Mouse (Mus musculus) ZHBTc4 (cell line): Measurements from ENCODE around the gene Rhbdl3.

Source experiments
- DNase-seq: peaks from one replicate; pipeline ENCODE4 v3.0.0-alpha.2; 2011; ENCODE audit warnings: low read depth, low spot score

The Rhbdl3 gene

DNA sequence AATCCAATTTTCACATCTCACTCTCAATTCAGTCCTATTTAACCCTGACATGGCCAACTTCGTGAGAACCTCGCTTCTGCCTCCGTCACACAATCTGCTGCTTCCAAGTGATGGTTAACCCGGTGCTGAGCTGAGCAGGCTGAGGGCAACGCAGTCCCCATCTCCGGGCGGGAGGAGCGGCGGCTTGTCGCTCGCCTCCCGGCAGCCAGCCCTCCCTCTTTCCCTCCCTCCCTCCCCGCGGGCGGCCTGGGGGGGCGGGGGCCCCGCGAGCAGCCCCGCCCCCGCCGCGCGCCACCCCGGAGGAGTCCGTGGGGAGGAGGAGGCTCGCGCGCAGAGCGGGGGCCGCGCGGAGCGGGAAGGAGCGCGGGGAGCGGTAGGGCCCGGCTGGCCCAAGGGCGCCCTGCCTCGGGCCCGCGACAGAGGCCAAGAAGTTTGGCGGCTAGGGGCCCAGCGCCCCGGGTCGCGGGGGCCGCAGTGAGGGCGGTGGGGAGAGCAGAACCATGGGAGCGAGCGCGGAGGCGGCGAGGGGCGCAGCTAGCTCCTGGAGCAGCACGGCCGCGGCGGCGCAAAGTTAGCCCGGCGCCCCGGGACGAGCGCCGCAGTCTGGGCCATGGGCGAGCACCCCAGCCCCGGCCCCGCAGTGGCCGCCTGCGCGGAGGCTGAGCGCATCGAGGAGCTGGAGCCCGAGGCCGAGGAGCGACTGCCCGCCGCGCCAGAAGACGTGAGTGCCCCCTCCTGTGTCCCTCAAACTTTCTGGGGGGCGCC, at the start of gene Rhbdl3:
Rhbdl3 (plus strand) TSS at position 362 of the 765 bp plus-strand sequence.
- DNase-seq, result peak; percentile 64

DNA sequence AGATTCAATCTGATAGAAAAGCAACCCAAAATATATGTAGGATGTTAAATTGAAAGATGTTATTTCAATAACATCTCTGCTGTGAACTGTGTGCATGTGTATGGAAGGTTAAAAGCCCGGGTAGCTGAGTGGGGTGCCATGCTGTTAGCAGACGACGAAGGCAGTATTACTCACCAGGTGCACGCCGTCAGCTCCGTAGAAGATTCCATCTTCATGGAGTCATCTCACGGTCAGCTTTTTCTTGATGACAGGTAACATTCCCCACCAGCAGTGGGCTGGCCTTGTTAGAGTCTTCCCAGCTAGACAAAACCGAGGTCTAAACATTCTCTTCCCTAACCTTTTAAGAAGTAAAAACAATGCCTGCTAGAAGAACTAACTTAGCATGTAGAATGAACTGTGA, 36.6 kb upstream of the Rhbdl3 start:
- DNase-seq, result no peak

GRCm38 (mm10) chr11:80271096-80271495, 29.6 kb upstream of the Rhbdl3 start:
- no peak for DNase-seq

GRCm38 (mm10) chr11:80275011-80275410, 25.7 kb upstream of the Rhbdl3 start:
- peak; percentile 76 for DNase-seq

DNA sequence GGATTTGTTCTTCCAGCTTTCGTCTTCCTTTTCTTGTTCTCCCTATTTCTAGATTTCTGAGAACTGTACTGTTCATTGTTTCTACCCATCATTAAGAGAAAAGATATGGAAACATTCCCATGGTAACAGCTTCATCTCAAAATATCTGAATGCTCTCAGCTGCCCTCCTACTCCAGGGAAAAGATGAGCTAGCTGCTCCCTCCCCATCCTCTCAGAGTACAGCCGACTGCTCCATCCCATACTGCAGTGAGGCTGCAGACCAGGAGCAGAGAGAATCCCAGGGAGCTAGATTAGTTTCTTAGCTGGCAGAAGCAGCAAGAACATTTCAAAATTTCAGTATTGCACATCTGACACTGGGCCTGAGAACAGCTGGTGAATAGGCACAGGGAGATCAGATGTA, 22.7 kb upstream of the Rhbdl3 start:
- no peak for DNase-seq

GRCm38 (mm10) chr11:80283786-80284185, 16.9 kb upstream of the Rhbdl3 start:
- no peak for DNase-seq

DNA sequence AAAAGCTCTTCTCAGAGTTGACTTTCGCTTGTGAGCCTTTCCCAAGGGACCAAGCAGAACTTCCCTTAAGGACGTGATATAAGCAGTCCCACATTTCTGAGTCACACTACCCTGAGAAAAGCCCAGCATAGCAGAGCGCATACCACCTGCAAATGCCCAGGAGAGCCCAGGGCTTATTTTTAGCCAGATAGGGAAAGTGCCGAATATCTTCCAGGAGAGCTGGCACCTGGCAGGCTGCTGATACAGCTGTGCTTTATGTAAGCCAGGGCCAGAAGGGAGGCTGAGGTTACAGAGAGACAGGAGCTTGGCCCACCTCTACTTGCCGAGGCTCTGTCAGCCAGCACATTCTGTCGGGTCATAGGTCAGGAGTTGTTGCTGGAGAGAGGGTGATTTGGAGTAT, 16.1 kb upstream of the Rhbdl3 start:
- DNase-seq, result no peak

DNA sequence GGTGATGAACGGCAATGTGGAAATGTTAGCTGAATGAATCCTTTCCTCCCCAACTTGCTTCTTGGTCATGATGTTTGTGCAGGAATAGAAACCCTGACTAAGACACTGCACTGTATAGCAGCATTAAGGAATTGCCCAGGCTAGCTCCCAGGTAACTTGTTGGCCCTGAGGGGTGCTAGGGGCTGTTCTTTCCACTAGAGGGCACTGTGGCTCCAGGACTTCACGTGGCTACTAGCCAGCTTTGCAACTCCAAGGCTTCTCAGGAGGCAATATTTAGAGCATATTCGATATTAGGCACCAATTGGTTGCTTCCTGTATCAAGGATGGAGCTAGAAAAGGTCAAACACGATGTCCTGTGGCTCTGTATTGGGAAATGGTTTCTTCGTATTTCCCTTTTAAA, 13.6 kb upstream of the Rhbdl3 start:
- DNase-seq, result peak; percentile 85

DNA sequence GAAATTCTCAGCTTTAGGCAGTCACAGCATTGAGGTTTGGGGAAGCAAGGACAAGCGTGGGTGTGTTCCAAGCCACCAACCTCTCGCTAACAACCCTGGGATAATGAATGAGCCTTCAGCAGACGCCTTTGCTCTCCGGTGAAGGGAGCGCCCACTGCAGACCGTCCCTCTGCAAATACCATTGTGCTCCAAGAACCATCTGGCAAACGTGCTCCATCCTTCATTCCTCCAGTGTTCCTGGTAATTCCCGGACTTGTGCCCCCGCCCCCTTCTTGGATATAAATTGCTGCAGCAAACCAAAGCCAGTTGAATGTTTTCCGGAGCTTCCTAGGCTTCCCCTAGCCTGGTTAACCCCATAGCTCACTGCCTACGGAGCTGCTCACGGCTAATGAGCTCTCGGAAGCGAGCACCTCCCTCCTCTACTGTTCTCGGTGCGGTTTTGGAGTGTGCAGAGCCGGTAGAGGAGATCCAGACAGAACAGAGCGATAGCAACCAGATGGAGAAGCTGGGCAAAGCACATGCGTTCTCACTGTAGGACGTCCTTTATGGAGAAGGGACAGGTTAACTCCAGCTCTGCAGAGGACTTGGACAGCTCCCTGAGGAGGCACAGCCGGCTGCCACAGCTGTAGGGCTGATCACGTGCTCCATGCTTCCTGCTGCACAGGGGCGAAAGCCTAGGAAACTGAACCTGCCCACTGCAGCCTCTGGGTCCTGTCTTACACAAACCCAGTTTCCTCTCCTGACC, 10.8 kb upstream of the Rhbdl3 start:
- DNase-seq, result peak; percentile 70

DNA sequence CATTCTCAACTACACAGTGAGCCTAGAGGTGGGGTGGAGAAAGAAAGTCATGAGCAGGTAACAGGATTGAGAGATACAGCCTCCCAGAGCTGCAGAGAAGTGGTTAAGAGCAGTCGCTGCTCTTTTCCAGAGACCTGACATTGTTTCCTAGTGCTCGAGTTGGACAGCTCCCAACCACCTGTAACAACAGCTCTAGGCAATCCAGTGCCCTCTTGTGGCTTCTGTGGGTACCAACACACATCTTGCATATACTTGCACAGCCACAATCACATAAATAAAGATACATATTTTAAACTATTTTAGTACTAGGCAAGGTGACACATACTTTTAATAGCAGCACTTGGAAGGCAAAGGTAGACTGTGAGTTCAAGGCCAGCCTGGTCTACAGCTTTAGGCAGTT, 9.7 kb upstream of the Rhbdl3 start:
- peak; percentile 86 for DNase-seq

DNA sequence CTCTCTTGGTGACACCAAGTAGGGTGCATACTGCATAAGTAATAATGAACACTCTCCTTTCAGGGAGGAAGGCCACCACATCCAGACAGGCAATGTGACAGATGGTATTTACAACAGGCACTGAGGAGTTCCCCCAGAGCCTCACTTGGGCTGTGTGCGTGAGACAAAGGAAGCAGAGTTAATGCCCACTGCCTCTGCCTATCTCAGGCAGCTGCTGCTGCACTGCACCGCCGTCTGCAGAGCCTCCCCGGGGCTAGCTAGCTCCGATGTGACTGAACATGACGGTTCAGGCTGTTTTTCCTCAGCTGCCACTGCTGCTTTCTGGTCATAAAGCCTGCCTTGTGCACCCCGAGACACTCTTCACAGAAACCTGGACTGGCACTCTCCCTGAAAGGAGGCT, 8.2 kb upstream of the Rhbdl3 start:
- DNase-seq, result no peak

DNA sequence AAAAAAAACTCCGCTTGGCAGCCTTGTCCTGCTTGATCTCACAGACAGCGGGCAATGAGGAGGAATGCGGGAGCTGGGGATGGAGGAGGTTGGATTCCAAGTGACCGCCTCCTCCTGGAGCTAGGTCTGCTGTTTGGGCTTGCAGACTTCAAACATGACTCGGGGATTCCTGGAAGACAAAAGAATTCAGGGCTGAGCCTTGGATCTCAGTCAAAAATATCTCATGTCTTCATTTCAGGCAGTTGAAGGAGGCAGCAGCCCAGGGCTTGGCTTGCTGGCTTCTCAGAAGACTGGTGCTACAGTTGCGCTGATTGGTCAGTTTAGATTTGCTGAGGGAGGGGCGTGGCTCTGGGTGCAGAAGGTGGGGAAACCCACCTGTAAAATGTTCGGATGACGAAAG, 5.6 kb upstream of the Rhbdl3 start:
- peak; percentile 12 for DNase-seq

DNA sequence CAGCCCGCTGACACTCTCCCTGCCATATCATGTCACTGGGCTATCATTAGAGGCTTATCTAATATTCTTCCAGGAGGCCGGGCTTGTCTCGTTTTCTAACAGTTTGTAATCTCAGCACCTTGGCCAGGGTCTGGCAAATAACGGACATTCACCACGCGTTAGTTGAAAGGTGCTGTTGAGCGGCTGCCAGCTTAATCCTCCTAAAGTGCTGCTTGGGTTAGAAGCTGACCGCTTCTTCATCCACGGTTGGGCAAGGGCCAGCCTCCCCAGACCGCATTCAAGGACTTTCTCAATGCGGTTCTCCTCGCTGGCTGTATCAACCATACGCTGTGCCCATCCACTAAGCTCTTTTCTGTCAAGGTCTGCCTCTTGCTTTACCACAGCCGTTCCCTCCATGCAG, 4.9 kb upstream of the Rhbdl3 start:
- peak; percentile 10 for DNase-seq

GRCm38 (mm10) chr11:80299513-80300235, 1.0 kb upstream of the Rhbdl3 start:
- no peak for DNase-seq

- DNase-seq, result peak; percentile 70
Observed at GRCm38 (mm10) chr11:80301316-80302045, 769 bp downstream of the Rhbdl3 start.

DNA sequence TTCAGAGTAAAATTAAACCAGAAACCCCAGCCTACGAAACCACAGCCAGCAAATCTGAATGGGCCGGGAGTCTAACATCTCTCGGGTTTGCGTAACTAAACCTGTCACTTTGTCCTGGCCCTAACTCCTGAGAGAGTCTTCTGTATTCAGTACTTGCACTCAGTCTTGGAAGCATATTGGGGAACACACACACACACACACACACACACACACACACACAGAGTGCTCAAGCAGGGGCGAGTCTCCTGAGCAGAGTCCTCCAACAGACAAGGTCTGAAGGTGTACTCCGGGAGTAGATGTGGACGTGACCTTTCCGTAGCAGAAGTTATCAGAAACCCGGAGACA, 1.3 kb downstream of the Rhbdl3 start:
- DNase-seq, result no peak

GRCm38 (mm10) chr11:80302536-80302935, 1.8 kb downstream of the Rhbdl3 start:
- peak; percentile 92 for DNase-seq

GRCm38 (mm10) chr11:80303746-80304145, 3.0 kb downstream of the Rhbdl3 start:
- DNase-seq, result peak; percentile 57

DNA sequence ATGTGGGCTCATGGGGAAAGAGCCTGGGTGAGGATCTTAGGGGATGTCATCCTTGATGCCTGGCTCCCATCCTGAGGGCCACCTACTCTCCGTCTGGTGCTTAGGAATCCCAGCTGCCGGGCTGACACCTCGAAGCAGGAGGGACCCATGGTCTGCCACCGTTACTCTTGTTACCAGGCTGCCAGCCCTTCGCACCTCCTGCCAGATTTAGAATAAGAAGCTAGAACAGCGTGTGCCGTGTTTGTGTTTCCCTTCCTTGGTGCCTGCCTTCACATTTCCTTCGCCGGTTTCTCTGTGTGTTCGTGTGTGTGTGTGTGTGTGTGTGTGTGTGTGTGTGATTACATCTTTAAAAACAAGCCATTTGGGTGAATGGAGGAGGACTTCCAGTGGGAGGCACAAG, 4.1 kb downstream of the Rhbdl3 start:
- no peak for DNase-seq

DNA sequence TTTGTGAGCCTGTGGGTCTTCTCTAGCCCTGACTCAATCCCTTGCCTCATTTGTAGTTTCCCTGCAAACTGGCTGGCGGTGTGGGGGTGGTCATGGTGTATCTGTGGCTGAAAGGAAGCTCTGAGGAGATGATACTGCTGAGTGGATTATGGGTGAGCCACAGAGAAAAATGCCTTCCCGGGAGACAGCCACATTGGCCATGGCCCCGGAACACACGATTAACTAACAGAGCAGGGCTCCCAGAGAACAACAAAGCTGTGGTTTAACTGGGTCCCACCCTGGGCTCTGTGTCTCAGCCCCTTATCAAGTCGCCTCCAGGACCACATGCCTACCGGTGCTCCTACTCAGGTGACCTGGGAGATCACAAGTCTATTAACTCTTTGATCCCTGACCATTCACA, 7.8 kb downstream of the Rhbdl3 start:
- DNase-seq, result no peak

- DNase-seq, result no peak
Observed at GRCm38 (mm10) chr11:80311271-80311670, 10.6 kb downstream of the Rhbdl3 start.

DNA sequence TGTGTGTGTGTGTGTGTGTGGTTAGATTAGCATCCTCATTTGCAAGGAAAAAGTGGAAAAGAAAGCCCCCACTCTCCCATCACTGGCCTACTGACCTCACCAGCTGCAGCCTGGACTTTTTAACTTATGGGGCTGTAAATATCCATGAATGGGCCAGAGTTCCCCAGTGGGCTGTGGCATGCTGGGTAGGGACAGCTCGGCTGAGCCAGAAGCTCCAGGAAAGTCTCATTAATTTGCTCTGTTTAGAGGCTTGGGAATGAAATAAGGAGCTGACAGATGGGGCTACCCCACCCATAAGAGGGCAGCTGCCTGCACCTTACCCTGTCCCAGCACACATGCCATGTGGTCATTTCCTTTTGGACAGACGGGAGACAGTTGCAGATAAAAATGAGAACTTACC, 11.3 kb downstream of the Rhbdl3 start:
- no peak for DNase-seq
